Mouse (Mus musculus): Measurements from ENCODE around the gene Dpysl5.

Dpysl5 gene

DNA sequence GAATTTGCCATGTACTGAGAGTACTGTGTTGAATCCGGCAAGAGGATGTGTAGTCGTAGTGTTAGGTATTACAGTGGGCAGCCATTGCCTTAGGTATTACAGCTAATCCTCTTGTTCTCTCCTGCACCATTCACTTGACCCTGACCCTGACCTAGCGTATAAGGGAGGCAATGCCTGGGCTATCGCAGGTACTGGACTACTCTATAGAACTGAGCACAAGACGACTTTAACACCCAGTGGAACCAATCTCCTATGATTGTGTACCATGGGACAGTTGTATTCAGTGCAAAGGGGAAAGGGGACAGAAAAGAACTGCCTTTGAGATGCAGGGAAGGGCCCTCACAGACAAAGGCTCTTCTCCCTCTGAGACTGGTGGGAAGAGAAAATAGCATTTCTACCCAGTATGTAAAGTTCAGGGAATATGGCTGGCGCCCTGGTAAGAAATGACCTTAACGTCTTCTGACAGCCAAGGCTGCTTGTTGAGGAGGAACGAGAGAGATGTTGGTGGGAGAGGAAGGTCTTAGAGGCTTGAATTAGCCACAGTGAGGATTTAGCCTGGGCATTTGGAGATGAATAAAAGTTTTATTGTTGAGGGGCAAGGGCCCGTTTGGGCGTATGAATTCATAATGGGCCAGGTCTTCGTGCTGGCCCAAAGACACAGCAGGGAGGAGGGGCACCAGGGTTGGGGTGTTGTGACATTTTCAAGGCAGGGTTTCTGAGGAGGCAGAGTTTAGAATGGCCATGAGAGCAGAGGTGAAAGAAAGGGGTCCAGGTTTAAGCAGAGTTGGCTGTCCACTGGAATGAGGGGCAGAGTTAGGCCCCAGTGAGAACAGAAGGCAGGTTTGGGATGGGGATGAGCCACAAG, 113.0 kb downstream of the Dpysl5 start:
- DNase-seq (ENCODE audit: low read depth): no peak

DNA sequence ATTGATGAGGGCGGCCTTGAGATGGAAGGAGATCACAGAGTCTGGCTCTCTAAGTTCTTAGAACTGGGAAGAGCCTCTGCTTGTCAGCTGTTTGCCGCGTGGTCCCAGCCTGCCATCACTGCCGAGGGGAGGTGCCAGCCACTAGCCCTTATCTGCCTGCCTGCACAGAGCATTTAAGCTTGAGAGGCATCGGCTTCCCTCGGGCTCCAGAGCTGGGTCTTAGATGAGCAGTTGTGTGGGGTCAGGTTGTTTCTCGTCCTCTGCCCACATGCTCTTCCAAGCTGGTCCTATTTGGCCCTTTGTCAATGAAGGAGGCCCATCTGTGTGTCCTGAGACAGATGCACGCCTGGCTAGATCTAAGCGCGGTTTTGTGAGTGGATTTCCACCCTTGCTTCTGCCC, 113.8 kb downstream of the Dpysl5 start:
- DNase-seq (ENCODE audit: low read depth): no peak

DNA sequence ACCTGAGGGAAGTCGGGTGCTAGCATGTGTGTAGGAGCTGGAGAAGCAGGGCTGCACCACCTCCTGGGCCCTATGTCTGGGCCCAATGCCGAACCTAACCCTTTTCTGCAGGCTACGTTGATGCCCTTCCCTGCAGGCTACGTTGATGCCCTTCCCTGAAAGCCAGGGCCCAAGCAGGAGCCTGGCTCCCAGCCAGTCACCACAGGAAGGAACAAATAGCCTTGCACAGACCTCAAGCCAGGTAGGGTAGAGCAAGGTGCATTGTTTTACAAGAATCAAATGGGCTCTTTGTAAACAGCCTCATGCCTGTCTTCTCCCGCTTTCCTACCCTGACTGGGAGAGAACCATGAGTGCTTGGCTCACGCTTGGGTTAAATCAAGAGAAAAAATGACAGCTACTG, 114.5 kb downstream of the Dpysl5 start:
- no peak for DNase-seq (ENCODE audit: low read depth)

DNA sequence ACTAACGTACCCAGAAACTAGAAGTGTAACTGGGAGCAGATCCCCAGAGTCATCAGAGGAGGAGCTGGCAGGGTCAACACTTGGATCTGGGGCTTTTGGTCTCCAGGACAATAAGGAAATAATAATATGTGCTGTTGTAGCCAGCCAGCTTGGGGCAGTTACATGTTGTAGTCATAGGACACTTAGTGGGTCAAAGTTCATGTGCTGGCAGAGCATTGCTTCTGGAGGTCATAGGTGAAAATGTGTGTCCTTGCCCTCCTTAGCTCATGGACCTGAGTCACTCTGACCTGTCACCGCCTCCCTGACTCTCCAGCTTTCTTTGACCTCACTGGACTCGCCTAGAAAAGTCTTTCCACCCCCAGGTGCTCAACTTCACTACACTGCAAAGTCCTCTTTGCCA, 122.1 kb downstream of the Dpysl5 start:
- no peak for DNase-seq (ENCODE audit: low read depth)

DNA sequence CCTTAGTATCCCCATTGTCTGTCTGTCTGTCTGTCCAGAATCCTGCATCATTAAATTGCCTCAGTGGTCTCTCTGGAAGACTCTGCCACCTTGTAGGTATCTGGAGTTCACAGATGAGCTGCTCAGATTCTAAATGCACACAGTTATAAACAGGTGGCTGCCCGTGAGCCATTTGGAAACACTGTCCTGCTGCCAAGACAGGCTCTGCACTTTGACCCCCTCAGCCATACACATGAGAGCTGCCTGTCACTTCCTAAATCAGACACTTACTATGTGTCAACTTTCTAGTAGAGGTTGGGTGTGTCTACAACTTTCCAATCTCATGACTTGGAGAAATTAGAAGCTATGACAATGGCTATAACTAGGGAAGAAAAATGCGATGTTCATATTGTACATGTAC, 128.4 kb downstream of the Dpysl5 start:
- no peak for DNase-seq (ENCODE audit: low read depth)

DNA sequence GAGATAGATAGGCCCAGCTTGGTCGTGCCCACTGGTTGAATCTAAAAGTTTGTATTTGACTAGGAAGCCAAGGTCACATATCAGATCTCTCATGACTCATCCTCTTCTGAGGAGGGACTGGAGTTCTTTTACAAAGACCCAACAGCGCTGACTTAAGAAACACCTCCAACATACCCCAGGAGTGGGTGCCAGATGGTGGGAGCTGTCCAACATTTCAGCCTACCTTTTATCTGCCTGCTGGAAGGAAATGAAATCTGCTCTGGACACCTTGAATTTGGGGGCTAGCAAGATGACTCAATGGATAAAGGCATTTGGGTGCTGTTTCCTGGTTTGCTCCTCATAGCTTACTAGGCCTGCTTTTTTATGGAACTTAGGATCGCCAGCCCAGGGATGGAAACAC, 130.5 kb downstream of the Dpysl5 start:
- peak; percentile 23 for DNase-seq (ENCODE audit: low read depth)
